Mouse (Mus musculus) megakaryocyte-erythroid progenitor cell, adult 5-6 weeks (primary cell): ENCODE results near the gene Lias. TPM values are rescaled to one million over a fixed set of nuclear protein-coding genes. Genes with fewer than 3 reads are reported as not detected.

ENCODE experiments used
- ATAC-seq: replicated peaks from 2 replicates; pipeline ENCODE4 v1.8.0; 2016; ENCODE audit warnings: mild to moderate bottlenecking, inconsistent platforms; ENCODE audit not compliant: severe bottlenecking, poor library complexity, low FRiP score, low TSS enrichment
- total RNA-seq, 2 experiments: library from RNA; stranded (forward) in 1 of 2; stranded (reverse) in 1 of 2; fragments of 200-1000, 215-1000 nt in 1 of 2; fragments of >200 nt in 1 of 2; fragmentation: Nextera tagmentation in 1 of 2; gene quantifications; 2 replicates each; pipeline ENCODE4 v1.2.3; 2014 to 2017

The Lias gene
- total RNA-seq, 2 experiments from 2014 or later: 62.0 to 71.9 TPM

GRCm38 (mm10) chr5:65420822-65421221, 29.5 kb downstream of the Lias start:
- peak; percentile 48; the same call in 1 of the 2 replicates for ATAC-seq

GRCm38 (mm10) chr5:65422803-65423202, 31.5 kb downstream of the Lias start:
- ATAC-seq: no peak

GRCm38 (mm10) chr5:65424215-65424614, 32.9 kb downstream of the Lias start:
- no peak for ATAC-seq

- no peak for ATAC-seq
These were observed 34.0 kb downstream of the Lias start for GRCm38 (mm10) chr5:65425251-65425650.

- ATAC-seq: no peak
These were observed 37.0 kb downstream of the Lias start for GRCm38 (mm10) chr5:65428321-65428720.

- ATAC-seq: no peak
These were observed 38.1 kb downstream of the Lias start for GRCm38 (mm10) chr5:65429441-65429840.

GRCm38 (mm10) chr5:65434471-65435362, 43.4 kb downstream of the Lias start:
- ATAC-seq: no peak

GRCm38 (mm10) chr5:65435363-65435805, 44.1 kb downstream of the Lias start:
- ATAC-seq: no peak

- peak; percentile 96 for ATAC-seq
These were observed 44.7 kb downstream of the Lias start, which contains the start of gene Ugdh for GRCm38 (mm10) chr5:65435806-65436561. Gene Ugdh (minus strand): TSS chr5:65435949.

GRCm38 (mm10) chr5:65438041-65438440, 46.7 kb downstream of the Lias start:
- ATAC-seq: no peak

- no peak for ATAC-seq
These were observed 53.7 kb downstream of the Lias start for GRCm38 (mm10) chr5:65444981-65445380.

GRCm38 (mm10) chr5:65446756-65447155, 55.5 kb downstream of the Lias start:
- ATAC-seq: no peak

- ATAC-seq: no peak
These were observed 56.5 kb downstream of the Lias start for GRCm38 (mm10) chr5:65447826-65448225.

- no peak for ATAC-seq
These were observed 57.6 kb downstream of the Lias start for GRCm38 (mm10) chr5:65448941-65449340.

GRCm38 (mm10) chr5:65454771-65455170, 63.5 kb downstream of the Lias start:
- no peak for ATAC-seq

- ATAC-seq: no peak
These were observed 66.0 kb downstream of the Lias start for GRCm38 (mm10) chr5:65457086-65457827.

GRCm38 (mm10) chr5:65457846-65458245, 66.5 kb downstream of the Lias start:
- no peak for ATAC-seq

- no peak for ATAC-seq
These were observed 68.2 kb downstream of the Lias start for GRCm38 (mm10) chr5:65459454-65459853.
